Mouse (Mus musculus) thymus, adult 2 months (tissue): ENCODE results near the gene Slc35a3. TPM values are rescaled to one million over a fixed set of nuclear protein-coding genes. Genes with fewer than 3 reads are reported as not detected.
"Not testable (repeated sequence)": the region's sequence is repeated elsewhere in the genome, so short reads cannot be mapped to it uniquely, and the experiment has no call there.

Source experiments
- DNase-seq: peaks from one replicate; pipeline ENCODE4 v3.0.0; 2021
- H3K27ac ChIP-seq: fragments of 200-500 bp; 2 replicates; pipeline ENCODE4 v1.5.1; 2012; ENCODE audit warnings: low read length, control low read depth; ENCODE audit not compliant: control insufficient read depth, insufficient read depth
- H3K27me3 ChIP-seq: fragments of 200-500 bp; 2 replicates; pipeline ENCODE4 v1.6.1; 2012; ENCODE audit warnings: mild to moderate bottlenecking, low read length, moderate library complexity, mixed read lengths; ENCODE audit not compliant: control insufficient read depth, insufficient read depth
- H3K36me3 ChIP-seq: fragments of 200-500 bp; 2 replicates; pipeline ENCODE4 v1.6.1; 2012; ENCODE audit warnings: mild to moderate bottlenecking, low read length, moderate library complexity; ENCODE audit not compliant: control insufficient read depth, insufficient read depth
- H3K4me1 ChIP-seq: fragments of 200-500 bp; replicated peaks from 2 replicates; pipeline ENCODE4 v1.6.1; 2012; ENCODE audit warnings: low read length; ENCODE audit not compliant: control insufficient read depth, insufficient read depth
- H3K4me3 ChIP-seq: fragments of 200-500 bp; 2 replicates; pipeline ENCODE4 v1.5.1; 2012; ENCODE audit warnings: mild to moderate bottlenecking, low read length, control low read depth, moderate library complexity; ENCODE audit not compliant: control insufficient read depth, insufficient read depth
- CTCF ChIP-seq: fragments of 200-500 bp; IDR thresholded peaks from 2 replicates; pipeline ENCODE4 v1.5.1; 2012; ENCODE audit warnings: mild to moderate bottlenecking, control low read depth, low read length, moderate library complexity, borderline replicate concordance; ENCODE audit not compliant: control insufficient read depth, poor library complexity, insufficient read depth; ENCODE audit errors: extremely low read depth
- POLR2A ChIP-seq: fragments of 200-500 bp; IDR thresholded peaks from 2 replicates; pipeline ENCODE4 v1.6.1; 2012; ENCODE audit warnings: mild to moderate bottlenecking, low read length, control low read depth, moderate library complexity; ENCODE audit not compliant: control insufficient read depth, poor library complexity, insufficient read depth; ENCODE audit errors: extremely low read depth
- WGBS: fragments of 180-500 bp; shearing (Covaris S2); methylation state at CpG from one replicate; pipeline ENCODE4 v1.1.7; 2018; 5-methylcytosine and 5-hydroxymethylcytosine counted together
- polyA plus RNA-seq: library from polyadenylated mRNA; depleted of rRNA; stranded (reverse); fragments of >200 nt; gene quantifications from 2 replicates; pipeline ENCODE4 v1.2.3, GENCODE M21; 2012

Gene Slc35a3
- polyA plus RNA-seq, 1 experiment: 6.8 TPM

DNA sequence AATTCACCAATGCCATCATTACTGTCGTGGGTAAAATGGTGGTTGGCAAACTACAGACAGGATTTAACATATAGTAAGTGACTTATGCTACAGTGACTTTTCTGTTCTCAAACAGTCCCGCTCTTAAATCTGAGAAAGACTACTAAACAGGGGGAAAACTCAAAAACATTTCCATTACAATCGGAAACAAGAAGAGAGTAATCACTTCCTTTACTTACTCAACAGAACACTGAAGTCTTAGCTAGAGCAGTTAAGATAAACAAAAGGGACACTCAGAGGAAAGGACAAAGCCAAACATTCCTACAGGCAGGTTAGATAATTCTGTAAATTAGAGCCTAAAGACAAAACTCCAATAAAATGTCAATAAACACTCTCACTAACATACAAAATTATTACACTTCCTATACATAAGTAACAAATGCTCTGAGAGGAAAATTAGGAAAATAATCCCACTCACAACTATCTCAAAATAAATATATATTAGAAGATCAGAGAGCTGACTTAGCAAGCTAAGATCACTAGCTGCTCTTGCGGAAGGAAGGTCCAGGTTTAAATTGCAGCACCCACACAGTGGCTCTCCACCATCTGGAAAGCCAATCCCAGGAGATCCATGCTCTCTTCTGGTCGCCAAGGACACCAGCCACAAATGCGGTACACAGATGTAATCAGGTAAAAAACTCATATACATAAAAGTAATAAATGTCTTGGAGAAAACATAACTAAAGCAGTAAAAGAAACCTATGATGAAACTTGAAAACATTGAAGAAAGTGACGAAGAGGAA, 56.3 kb downstream of the Slc35a3 start:
- Histone ChIP-seq H3K4me1 (peaks cover 13% of the 10 kb centered on the region; the same call in 1 of the 2 replicates), H3K27ac (no peak overlapping the region), H3K27me3 (no peaks in the 10 kb centered on the region), H3K36me3 (no peaks in the 10 kb centered on the region), H3K4me3 (no peak overlapping the region)
- TF ChIP-seq CTCF (no peak), POLR2A (no peak)
- DNase-seq: no peak
- 92% methylated on average over 7 of the region's 7 CpGs for WGBS

DNA sequence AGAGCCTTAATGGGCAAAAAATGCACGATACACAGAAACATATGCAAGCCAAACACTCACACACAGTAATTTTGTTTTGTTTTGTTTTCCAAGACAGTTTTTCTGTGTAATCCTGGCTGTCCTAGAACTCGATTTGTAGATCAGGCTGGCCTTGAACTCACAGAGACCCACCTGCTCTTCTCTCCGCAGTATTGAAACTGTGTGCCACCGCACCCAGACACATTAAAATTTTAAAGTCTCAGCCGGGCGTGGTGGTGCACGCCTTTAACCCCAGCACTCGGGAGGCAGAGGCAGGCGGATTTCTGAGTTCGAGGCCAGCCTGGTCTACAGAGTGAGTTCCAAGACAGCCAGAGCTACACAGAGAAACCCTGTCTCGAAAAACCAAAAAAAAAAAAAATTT, 58.6 kb downstream of the Slc35a3 start:
- not testable (repeated sequence) for H3K4me1 ChIP-seq, H3K36me3 ChIP-seq, H3K4me3 ChIP-seq, H3K27me3 ChIP-seq, DNase-seq, H3K27ac ChIP-seq
- WGBS: 95% methylated on average over 11 of the region's 11 CpGs

DNA sequence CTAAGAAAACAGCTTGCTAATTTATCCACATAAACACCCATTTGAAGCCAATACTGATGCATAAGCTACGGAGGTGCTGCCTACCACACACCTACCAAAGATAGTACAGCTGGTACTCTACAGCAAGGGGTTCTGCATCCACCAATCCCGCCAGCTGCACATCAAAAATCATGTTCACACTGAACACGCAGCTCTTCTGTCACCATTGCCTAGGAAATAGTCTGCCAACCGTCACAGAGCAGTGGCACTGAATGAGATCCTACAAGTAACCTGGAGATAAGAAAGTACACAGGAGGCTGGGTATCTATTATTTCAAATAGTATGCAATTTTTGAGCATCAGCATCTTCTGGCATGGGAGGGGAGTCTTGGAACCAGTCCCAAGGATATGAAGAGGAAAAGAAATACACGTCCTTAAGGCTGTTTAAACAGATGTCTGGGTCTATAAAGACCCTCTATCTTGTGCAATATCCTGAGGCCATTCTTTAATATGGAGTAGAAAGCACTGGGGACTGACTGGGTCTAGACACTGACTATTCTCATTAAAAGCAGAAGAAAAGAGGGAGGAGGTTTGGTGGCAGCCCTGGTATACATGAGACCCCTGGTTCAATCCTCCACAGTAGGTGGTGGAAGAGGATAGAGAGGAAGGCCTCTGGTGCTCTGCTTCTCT, 59.2 kb downstream of the Slc35a3 start:
- no peak for DNase-seq
- TF ChIP-seq CTCF (no peak), POLR2A (no peak)
- no peaks in the 10 kb centered on the region for H3K27me3 ChIP-seq
- H3K27ac ChIP-seq: no peak overlapping the region
- peaks cover 3% of the 10 kb centered on the region; the same call in 1 of the 2 replicates for H3K36me3 ChIP-seq
- WGBS: 76% methylated on average over 5 of the region's 5 CpGs
- H3K4me3 ChIP-seq: no peak overlapping the region
- H3K4me1 ChIP-seq: no peaks in the 10 kb centered on the region; the same call in 1 of the 2 replicates

DNA sequence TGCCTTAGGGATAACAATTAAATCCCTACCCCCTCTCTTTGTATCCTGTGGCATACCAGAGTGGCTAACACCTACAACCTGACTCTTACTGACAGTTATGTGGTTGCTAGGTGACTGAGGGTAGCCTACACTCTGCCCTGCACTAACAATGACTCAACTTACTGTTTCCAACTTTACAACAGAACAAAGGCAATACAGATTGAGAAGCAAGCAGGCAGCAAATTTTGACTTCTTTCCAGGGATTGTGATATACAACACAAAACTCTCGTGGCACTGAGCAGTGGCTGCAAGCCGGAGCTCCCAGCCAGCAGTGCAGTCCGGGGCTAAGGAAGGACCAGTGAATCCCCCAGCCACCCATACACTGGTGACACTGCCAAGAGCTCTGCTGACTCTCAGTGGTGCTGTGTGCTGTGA, 60.6 kb downstream of the Slc35a3 start:
- Histone ChIP-seq H3K36me3 (peaks cover 9% of the 10 kb centered on the region; the same call in 1 of the 2 replicates), H3K27me3 (no peaks in the 10 kb centered on the region), H3K27ac (no peak overlapping the region), H3K4me1 (no peaks in the 10 kb centered on the region; the same call in 1 of the 2 replicates), H3K4me3 (no peak overlapping the region)
- no peak for TF ChIP-seq CTCF
- no peak for TF ChIP-seq POLR2A
- 96% methylated on average over 3 of the region's 3 CpGs for WGBS
- no peak for DNase-seq

DNA sequence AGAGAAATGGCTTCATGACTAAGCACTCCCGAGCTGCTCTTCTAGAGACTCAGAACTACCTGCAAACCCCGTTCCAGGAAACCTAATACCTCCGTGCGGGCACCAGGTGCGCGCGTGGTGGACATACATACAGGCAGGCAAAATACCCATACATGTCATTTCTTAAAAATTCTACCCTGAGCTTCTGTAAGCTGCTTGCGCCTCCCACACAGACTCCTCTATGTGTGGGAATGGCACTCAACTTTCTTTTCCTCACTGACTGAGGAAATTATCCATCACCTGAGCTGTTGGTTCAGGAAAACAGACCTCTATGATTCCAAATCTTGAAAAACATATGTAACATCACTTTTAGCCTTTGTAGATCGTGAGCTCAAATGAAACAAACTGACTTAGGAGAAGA, 61.9 kb downstream of the Slc35a3 start:
- WGBS: 94% methylated on average over 9 of the region's 9 CpGs
- H3K36me3 ChIP-seq: peaks cover 12% of the 10 kb centered on the region; the same call in 1 of the 2 replicates
- no peak for DNase-seq
- no peak for TF ChIP-seq POLR2A
- TF ChIP-seq CTCF: no peak
- no peak overlapping the region for H3K27ac ChIP-seq
- no peak overlapping the region for H3K4me3 ChIP-seq
- H3K4me1 ChIP-seq: no peaks in the 10 kb centered on the region; the same call in 1 of the 2 replicates
- no peaks in the 10 kb centered on the region for H3K27me3 ChIP-seq

DNA sequence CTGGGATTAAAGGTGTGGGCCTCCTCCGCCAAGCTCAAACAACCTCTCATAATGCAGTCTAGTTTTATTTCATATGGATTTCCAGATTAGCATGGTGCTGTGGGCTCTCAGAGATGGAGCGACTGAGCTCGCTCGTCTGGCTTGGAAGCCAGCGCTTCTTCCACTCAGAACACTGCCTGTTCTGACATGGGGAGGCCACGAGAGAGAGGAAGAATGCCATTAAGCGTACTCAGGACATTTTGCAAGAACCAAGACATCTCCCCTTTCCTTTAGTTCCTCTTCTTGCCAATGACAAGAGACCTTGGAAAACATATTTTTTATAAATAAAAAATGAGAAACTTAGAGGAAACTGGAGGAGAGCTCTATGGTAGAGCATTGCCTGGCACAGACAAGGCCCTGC, 63.8 kb downstream of the Slc35a3 start:
- TF ChIP-seq POLR2A (no peak), CTCF (no peak)
- no peak overlapping the region for H3K4me3 ChIP-seq
- no peaks in the 10 kb centered on the region for H3K27me3 ChIP-seq
- no peak for DNase-seq
- H3K27ac ChIP-seq: no peak overlapping the region
- H3K4me1 ChIP-seq: no peaks in the 10 kb centered on the region
- WGBS: 98% methylated on average over 7 of the region's 7 CpGs
- peaks cover 20% of the 10 kb centered on the region; the same call in 1 of the 2 replicates for H3K36me3 ChIP-seq

DNA sequence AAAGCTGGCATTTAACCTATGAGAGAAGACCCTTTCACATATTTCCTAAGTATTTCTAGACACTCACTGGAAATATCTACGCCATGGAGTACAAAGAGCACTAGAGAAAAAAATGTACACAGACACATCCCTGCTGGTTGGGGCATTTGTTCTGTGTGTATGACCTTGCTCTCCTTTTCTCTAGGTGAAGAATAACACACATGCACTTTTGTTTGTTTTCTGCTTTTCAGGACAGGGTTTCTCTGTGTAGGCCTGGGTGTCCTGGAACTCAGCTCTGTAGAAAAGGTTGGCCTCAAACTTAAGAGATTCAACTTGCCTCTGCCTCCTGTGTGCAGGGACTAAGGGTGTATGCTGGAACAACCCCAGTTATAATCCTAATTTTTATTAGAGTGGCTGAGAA, 66.2 kb downstream of the Slc35a3 start:
- no peak for TF ChIP-seq CTCF
- TF ChIP-seq POLR2A: no peak
- Histone ChIP-seq H3K4me1 (no peaks in the 10 kb centered on the region), H3K4me3 (no peak overlapping the region), H3K27ac (no peak overlapping the region), H3K27me3 (no peaks in the 10 kb centered on the region), H3K36me3 (peaks cover 37% of the 10 kb centered on the region)
- DNase-seq: no peak
- 98% methylated on average over 1 of the region's 1 CpGs for WGBS
